Mouse (Mus musculus): ENCODE measurements around the gene Dnaic2. TPM values are rescaled to one million over a fixed set of nuclear protein-coding genes. Genes with fewer than 3 reads are reported as not detected.

Dnaic2 gene
- total and polyA plus RNA-seq, 3 experiments: 0.59 to 0.93 (median 0.83) TPM

- Histone ChIP-seq H3K27me3 (replicated peaks) (peaks cover 28% of the 10 kb centered on the region), H3K4me3 (replicated peaks in 1 of 3; ENCODE audit: low read depth in 2 of 3, low read length in 2 of 3, poor library complexity in 1 of 3) (no peak overlapping the region), H3K79me2 (replicated peaks; ENCODE audit: control insufficient read depth, extremely low read depth, insufficient read depth, poor library complexity, severe bottlenecking) (no peaks in the 10 kb centered on the region), H3K4me2 (ENCODE audit: insufficient read depth, low read depth, poor library complexity, severe bottlenecking) (no peak overlapping the region), H3K36me3 (replicated peaks in 1 of 2; ENCODE audit: control insufficient read depth in 1 of 2, insufficient read depth in 1 of 2, low read length in 1 of 2) (peaks cover 0 to 4% of the 10 kb centered on the region in 2 experiments), H3K4me1 (ENCODE audit: control insufficient read depth in 1 of 2, insufficient read depth in 2 of 2) (peaks cover 4 to 26% of the 10 kb centered on the region in 2 experiments; a peak in 3 of 4 replicates), H3K27ac (ENCODE audit: insufficient read depth, low read depth) (no peak overlapping the region), H3K9ac (ENCODE audit: insufficient read depth, low read depth) (no peak overlapping the region), H3K9me3 (replicated peaks; ENCODE audit: low read length) (peaks cover 11% of the 10 kb centered on the region)
- DNase-seq (ENCODE audit: extremely low read depth): no peak
- in situ Hi-C loops (cut with MboI; ENCODE audit: low pct_ligation_motif_present, low pct_unique_long_range_greater_than_20kb, low sequenced_read_pairs) (no loop called here), dilution Hi-C loops (cut with MboI; ENCODE audit: extremely low pct_ligation_motif_present, extremely low pct_unique_long_range_greater_than_20kb, low sequenced_read_pairs) (no loop called here)
- TF ChIP-seq NRF1 (IDR thresholded peaks at IDR 0.05; ENCODE audit: low read depth, low read length): no peak
- no peak for TF ChIP-seq POLR2AphosphoS2 (IDR thresholded peaks at IDR 0.05; ENCODE audit: low read depth, low read length)
- no peak for TF ChIP-seq RCOR1 (conservative IDR thresholded peaks at IDR 0.05; ENCODE audit: low read depth, low read length)
- TF ChIP-seq CHD1 (IDR thresholded peaks at IDR 0.05; ENCODE audit: low read depth, low read length): no peak
- TF ChIP-seq GABPA (IDR thresholded peaks at IDR 0.05; ENCODE audit: insufficient replicate concordance, low read depth, low read length): no peak
- no peak for TF ChIP-seq MEF2A (IDR thresholded peaks at IDR 0.05; ENCODE audit: borderline replicate concordance, low read depth, low read length)
- no peak for TF ChIP-seq PAX5 (IDR thresholded peaks at IDR 0.05; ENCODE audit: low read length)
These were observed 66.8 kb downstream of the Dnaic2 start for GRCm38 (mm10) chr11:114793868-114794545.

GRCm38 (mm10) chr11:114794691-114795090 is 67.5 kb downstream of the Dnaic2 start:
- Histone ChIP-seq H3K9me3 (replicated peaks; ENCODE audit: low read length) (peaks cover 11% of the 10 kb centered on the region), H3K9ac (ENCODE audit: insufficient read depth, low read depth) (no peak overlapping the region), H3K79me2 (replicated peaks; ENCODE audit: control insufficient read depth, extremely low read depth, insufficient read depth, poor library complexity, severe bottlenecking) (no peaks in the 10 kb centered on the region), H3K27ac (ENCODE audit: insufficient read depth, low read depth) (no peak overlapping the region), H3K4me2 (ENCODE audit: insufficient read depth, low read depth, poor library complexity, severe bottlenecking) (no peak overlapping the region), H3K4me1 (ENCODE audit: control insufficient read depth in 1 of 2, insufficient read depth in 2 of 2) (peaks cover 3 to 21% of the 10 kb centered on the region in 2 experiments; a peak in 3 of 4 replicates), H3K36me3 (replicated peaks in 1 of 2; ENCODE audit: control insufficient read depth in 1 of 2, insufficient read depth in 1 of 2, low read length in 1 of 2) (peaks cover 0 to 4% of the 10 kb centered on the region in 2 experiments), H3K27me3 (replicated peaks) (peaks cover 30% of the 10 kb centered on the region), H3K4me3 (replicated peaks in 1 of 3; ENCODE audit: low read depth in 2 of 3, low read length in 2 of 3, poor library complexity in 1 of 3) (no peak overlapping the region)
- TF ChIP-seq SIN3A (IDR thresholded peaks at IDR 0.05; ENCODE audit: low read length) (0 out of 2 replicates have a peak, but pooled peaks have one; percentile 2), NELFE (IDR thresholded peaks at IDR 0.05; ENCODE audit: low read depth, low read length) (no peak)
- in situ Hi-C loops (cut with MboI; ENCODE audit: low pct_ligation_motif_present, low pct_unique_long_range_greater_than_20kb, low sequenced_read_pairs) (loop anchor here (5.0 kb wide), 1 partner anchor 42 kb away; no protein-coding TSS in a partner anchor), dilution Hi-C loops (cut with MboI; ENCODE audit: extremely low pct_ligation_motif_present, extremely low pct_unique_long_range_greater_than_20kb, low sequenced_read_pairs) (no loop called here)
- no peak for DNase-seq (ENCODE audit: extremely low read depth)

GRCm38 (mm10) chr11:114795231-114795746 is 68.1 kb downstream of the Dnaic2 start:
- dilution Hi-C loops (cut with MboI; ENCODE audit: extremely low pct_ligation_motif_present, extremely low pct_unique_long_range_greater_than_20kb, low sequenced_read_pairs) (no loop called here), in situ Hi-C loops (cut with MboI; ENCODE audit: low pct_ligation_motif_present, low pct_unique_long_range_greater_than_20kb, low sequenced_read_pairs) (loop anchor here (5.0 kb wide), 1 partner anchor 43 kb away; no protein-coding TSS in a partner anchor)
- TF ChIP-seq USF2 (conservative IDR thresholded peaks at IDR 0.05; ENCODE audit: low read depth, low read length) (no peak), SMC3 (IDR thresholded peaks at IDR 0.05; ENCODE audit: low read depth, low read length) (peak; percentile 61), RAD21 (IDR thresholded peaks at IDR 0.05; ENCODE audit: low read depth, low read length) (peak; percentile 32), CTCF (conservative IDR thresholded peaks at IDR 0.05 in 1 of 2, IDR thresholded peaks at IDR 0.05 in 1 of 2; ENCODE audit: low read depth in 2 of 2, low read length in 2 of 2) (peak in 1 of 2 experiments; percentile 67; a peak in 2 of 4 replicates)
- Histone ChIP-seq H3K9me3 (replicated peaks; ENCODE audit: low read length) (peaks cover 11% of the 10 kb centered on the region), H3K4me1 (ENCODE audit: control insufficient read depth in 1 of 2, insufficient read depth in 2 of 2) (peaks cover 3 to 21% of the 10 kb centered on the region in 2 experiments; a peak in 3 of 4 replicates), H3K4me2 (ENCODE audit: insufficient read depth, low read depth, poor library complexity, severe bottlenecking) (peak overlapping the region; percentile 85), H3K27ac (ENCODE audit: insufficient read depth, low read depth) (no peak overlapping the region), H3K79me2 (replicated peaks; ENCODE audit: control insufficient read depth, extremely low read depth, insufficient read depth, poor library complexity, severe bottlenecking) (no peaks in the 10 kb centered on the region), H3K4me3 (replicated peaks in 1 of 3; ENCODE audit: low read depth in 2 of 3, low read length in 2 of 3, poor library complexity in 1 of 3) (peak overlapping the region in 2 of 3 experiments; percentile 12 to 38), H3K9ac (ENCODE audit: insufficient read depth, low read depth) (no peak overlapping the region), H3K27me3 (replicated peaks) (peaks cover 26% of the 10 kb centered on the region), H3K36me3 (replicated peaks in 1 of 2; ENCODE audit: control insufficient read depth in 1 of 2, insufficient read depth in 1 of 2, low read length in 1 of 2) (peaks cover 0 to 4% of the 10 kb centered on the region in 2 experiments)
- peak; percentile 36 for DNase-seq (ENCODE audit: extremely low read depth)
